Mouse (Mus musculus) right cerebral cortex, postnatal 36 days (tissue): Measurements from ENCODE around the gene Dnmt3a.

ENCODE experiments used
- DNase-seq, 2 experiments: peaks; one replicate each; pipeline ENCODE4 v3.0.0; 2022; ENCODE audit warnings: low spot score in 2 of 2, mixed read lengths in 1 of 2

Dnmt3a gene

DNA sequence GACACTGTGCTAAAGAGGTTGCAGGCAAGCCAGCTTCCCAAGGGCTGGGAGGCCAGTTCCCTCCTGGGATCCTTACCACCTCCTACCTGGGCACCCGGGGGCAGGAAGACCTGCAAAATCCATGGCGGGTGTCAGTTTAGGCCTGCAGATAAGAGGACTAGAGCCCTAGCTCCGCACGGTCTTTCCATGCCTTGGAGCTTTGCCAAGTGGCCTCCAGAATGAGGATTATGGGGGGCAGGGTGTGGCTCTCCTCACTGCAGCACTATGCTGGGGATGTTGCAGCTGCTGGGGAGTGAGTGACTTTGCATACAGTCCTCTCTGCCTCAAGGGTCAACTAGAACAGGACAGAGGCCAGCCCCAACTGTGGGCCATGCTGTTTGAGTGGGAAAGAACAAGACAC is 14.1 kb downstream of the Dnmt3a start:
- DNase-seq, result no peak

DNA sequence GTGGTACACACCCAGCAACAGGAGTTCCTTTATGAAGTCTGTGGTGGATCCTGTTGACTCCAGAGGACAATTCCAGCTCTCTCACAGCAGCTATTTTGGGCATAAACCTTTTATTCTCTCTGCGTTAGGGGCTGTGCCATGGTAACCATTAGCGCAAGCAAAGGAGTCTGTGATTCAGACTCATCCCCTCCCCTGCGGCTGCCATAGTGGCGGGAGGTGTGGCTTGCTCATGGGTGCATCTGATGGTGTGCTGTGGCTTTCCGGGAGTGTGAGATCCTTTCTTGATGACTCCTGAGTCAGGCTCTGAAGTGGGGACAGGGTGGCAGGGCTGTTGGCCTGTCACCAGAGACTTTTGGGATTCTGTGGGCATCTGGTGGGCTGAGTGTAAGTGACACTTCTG is 17.6 kb downstream of the Dnmt3a start:
- DNase-seq, result peak; percentile 70 to 79

GRCm38 (mm10) chr12:3824906-3825713 is 19.3 kb downstream of the Dnmt3a start:
- no peak for DNase-seq

GRCm38 (mm10) chr12:3825714-3826080 is 19.9 kb downstream of the Dnmt3a start:
- DNase-seq, result no peak

DNA sequence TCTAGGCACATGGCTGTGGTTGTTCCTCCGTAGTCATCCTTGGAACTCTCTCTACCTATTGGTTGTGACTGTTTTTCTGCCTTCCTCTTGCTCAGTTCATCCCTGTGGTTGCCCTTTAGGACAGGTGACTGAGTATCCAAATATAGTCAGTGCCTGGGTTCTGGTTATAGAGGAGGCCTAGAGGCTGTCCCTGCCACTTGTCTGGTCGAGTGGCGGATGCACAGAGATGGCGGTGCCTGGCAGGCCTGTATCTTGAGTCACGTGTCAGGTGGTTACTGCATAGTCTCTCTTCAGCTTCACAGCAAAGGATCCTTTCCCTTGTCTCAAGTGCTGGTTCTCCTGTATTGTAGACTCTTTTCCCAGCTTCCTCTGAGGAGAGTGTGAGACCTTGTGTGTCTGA is 22.0 kb downstream of the Dnmt3a start:
- DNase-seq, result no peak

- DNase-seq, result no peak
Measured at GRCm38 (mm10) chr12:3833059-3833760, 27.4 kb downstream of the Dnmt3a start.

GRCm38 (mm10) chr12:3833851-3834273 is 28.1 kb downstream of the Dnmt3a start:
- peak; percentile 72 to 73 for DNase-seq

- no peak for DNase-seq
Measured at GRCm38 (mm10) chr12:3834373-3835314, 28.8 kb downstream of the Dnmt3a start.

DNA sequence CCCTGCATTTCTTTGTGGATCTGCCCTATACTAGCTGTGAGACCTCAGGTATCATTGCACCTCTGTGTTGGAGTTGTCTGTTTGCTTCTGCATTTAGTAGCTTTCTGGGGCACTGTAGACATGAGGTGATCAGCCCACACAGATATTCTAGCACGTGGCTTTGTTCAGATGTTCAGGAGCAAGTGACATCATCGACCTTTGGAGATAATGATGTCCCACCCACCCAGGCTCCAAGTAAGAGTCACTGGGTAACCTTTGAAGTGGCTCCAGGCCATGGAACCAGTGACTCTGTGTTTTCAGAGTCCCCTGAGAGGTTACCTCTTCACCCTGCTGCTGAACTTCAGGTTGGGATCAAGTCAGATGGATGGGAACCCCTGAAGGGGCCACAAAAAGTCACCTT is 29.8 kb downstream of the Dnmt3a start:
- no peak for DNase-seq

DNA sequence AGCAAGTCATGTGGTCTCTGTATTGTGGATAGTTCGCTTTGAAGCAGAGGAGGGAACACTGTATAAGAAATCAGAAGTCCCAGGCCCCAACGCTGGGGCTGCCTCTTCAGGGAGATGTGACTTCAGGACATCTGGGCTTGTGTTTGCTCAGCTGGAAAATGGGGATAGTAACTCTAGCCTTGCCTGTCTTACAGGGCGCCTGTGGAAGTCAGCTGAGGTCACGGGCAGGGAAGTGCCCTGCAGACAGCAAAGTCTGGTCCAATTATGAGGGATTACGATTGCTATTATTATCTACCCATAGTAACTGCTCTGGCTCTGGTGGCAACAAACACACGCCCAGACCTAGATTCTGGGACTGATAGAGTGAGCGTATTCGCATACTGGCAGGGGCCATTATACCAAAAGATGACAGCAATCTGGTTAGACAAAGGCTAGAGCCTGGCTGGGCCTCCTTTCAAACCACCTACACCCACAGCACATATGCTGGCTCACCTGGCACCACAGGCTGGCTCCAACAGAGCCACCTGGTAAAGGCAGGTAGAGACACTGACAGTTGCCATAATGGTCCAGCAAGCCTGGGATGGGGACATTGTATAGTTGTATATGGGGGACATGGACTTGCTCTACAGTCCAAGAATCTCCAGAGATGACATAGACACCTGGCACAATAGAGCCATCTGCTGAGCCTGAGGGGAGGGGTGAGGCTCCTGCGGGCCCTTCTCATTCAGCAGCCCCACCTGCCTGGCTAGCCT is 31.4 kb downstream of the Dnmt3a start:
- no peak for DNase-seq

GRCm38 (mm10) chr12:3838009-3838408 is 32.2 kb downstream of the Dnmt3a start:
- DNase-seq, result no peak

DNA sequence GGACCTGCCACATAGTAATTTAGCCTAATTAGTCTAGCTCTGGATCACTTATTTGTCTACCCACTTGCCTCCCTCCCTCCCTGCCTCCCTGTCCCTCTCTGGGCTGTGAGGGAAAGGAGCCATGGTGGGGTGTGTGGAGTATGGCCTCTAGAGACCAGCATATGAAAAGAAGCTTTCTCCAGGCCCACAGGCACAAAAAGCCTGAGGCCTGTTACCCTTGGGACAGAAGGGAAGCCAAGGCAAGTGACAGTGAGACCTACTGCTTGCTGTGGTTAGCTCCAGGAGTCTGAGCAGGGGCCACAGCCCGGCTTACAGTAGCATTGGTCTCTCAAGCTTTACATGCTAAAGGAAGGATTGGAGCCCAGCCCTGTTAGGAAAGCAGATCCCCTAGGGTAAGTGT is 33.9 kb downstream of the Dnmt3a start:
- no peak for DNase-seq

DNA sequence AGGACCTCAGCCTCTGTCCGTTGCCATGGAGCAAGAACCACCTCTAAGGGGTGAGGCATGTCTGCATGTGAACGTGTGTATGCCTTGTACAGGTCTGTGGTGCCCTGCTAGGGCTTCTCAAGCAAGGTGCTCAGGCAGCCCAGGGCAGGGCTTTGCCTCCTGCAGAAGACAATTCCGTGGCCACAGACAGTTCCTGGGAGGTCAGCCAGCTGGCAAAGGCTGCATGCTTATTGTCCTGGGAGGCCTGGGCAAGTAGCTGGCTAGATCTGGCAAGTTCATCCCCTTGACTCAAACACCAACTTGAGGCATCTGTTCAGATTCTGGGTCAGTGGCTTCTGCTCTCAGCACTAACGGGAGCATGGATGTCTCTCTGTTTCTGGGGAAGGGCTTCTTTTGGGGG is 35.3 kb downstream of the Dnmt3a start:
- no peak for DNase-seq

- DNase-seq, result no peak
Measured at GRCm38 (mm10) chr12:3842843-3843242, 37.0 kb downstream of the Dnmt3a start.

- no peak for DNase-seq
Measured at GRCm38 (mm10) chr12:3843371-3843861, 37.6 kb downstream of the Dnmt3a start.

DNA sequence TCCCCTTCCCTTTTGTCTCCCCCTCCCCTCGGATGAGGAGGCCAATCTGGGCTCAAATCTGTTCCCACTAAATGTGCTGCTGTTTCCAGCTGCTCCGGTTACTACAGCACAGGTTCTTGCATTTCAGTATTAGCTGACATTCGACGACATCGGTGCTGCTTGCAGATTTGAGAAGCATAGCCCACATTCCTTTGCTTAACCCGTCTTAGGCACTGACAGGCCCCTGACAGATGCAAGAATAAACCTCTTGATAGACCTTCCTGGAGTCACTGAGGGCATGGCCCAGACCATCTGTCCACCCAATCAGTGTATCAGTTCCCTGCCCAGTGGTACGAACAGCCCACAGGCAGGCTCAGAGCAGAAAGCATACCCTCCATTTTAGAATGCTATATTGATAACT is 38.1 kb downstream of the Dnmt3a start:
- no peak for DNase-seq

- DNase-seq, result no peak
Measured at GRCm38 (mm10) chr12:3844335-3844734, 38.5 kb downstream of the Dnmt3a start.

GRCm38 (mm10) chr12:3849481-3849880 is 43.7 kb downstream of the Dnmt3a start:
- no peak for DNase-seq

- no peak for DNase-seq
Measured at GRCm38 (mm10) chr12:3850165-3850564, 44.4 kb downstream of the Dnmt3a start.

- no peak for DNase-seq
Measured at GRCm38 (mm10) chr12:3850731-3851130, 44.9 kb downstream of the Dnmt3a start.

DNA sequence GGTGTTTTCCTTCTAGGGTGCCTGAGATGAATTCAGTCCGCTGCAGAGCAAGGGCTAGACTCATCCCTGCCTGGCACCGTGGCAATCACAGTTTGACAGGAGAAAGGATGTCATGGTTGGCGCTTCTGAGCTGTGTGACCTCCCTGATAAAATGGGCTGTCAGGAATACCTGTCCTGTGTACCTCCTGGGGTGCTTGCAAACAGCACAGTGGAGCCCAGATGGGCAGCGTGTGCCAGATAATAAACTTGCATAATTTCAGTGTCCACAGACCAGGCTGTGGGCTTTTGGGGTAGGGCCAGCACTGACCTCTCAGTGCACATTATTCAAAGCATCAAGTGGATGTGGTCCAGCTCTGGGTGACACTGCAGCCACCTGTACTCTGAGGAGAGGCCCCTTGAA is 45.4 kb downstream of the Dnmt3a start:
- DNase-seq, result no peak
